Mouse (Mus musculus): ENCODE results near the gene Ranbp3.

GRCm38 (mm10) chr17:56744173-56744572 is 71.1 kb downstream of the Ranbp3 start:
- TF ChIP-seq CTCF (IDR thresholded peaks at IDR 0.05; ENCODE audit: low read depth) (no peak), EP300 (IDR thresholded peaks at IDR 0.05; ENCODE audit: low read depth) (no peak)

All from liver, embryonic 14.5 days (tissue).